Mouse (Mus musculus) myocyte (in vitro differentiated cells): ENCODE measurements around the gene Creb1.

Experiments
- E2F4 ChIP-seq: IDR thresholded peaks from one replicate; pipeline ENCODE4 v1.6.1; 2011; ENCODE audit warnings: mild to moderate bottlenecking, control low read depth, moderate library complexity; ENCODE audit not compliant: insufficient read depth
- MYOD1 ChIP-seq, 3 experiments: IDR thresholded peaks; one replicate each; pipeline ENCODE4 v1.6.1; 2011; ENCODE audit warnings: control low read depth in 2 of 3, low read depth in 2 of 3, mild to moderate bottlenecking in 2 of 3, moderate library complexity in 1 of 3; ENCODE audit not compliant: insufficient read length in 2 of 3, control insufficient read depth in 1 of 3
- POLR2A ChIP-seq: IDR thresholded peaks from one replicate; pipeline ENCODE4 v1.6.1; 2011; ENCODE audit warnings: low read depth, mild to moderate bottlenecking, control low read depth, moderate library complexity; ENCODE audit not compliant: insufficient read length
- REST ChIP-seq: IDR thresholded peaks from one replicate; pipeline ENCODE4 v1.6.1; 2011; ENCODE audit warnings: mild to moderate bottlenecking, control low read depth, moderate library complexity; ENCODE audit not compliant: insufficient read depth, insufficient read length
- TCF12 ChIP-seq: IDR thresholded peaks from one replicate; pipeline ENCODE4 v1.6.1; 2011; ENCODE audit warnings: mild to moderate bottlenecking, control low read depth; ENCODE audit not compliant: poor library complexity, insufficient read depth, severe bottlenecking
- TCF3 ChIP-seq: IDR thresholded peaks from one replicate; pipeline ENCODE4 v1.6.1; 2011; ENCODE audit warnings: low read depth, control low read depth; ENCODE audit not compliant: insufficient read length

GRCm38 (mm10) chr1:64598926-64599325 lies 66.5 kb downstream of the Creb1 start:
- no peak for TF ChIP-seq POLR2A
- no peak for TF ChIP-seq MYOD1 (IDR thresholded peaks at IDR 0.05; ENCODE audit: control insufficient read depth in 1 of 3, insufficient read length in 2 of 3, low read depth in 2 of 3)
- no peak for TF ChIP-seq TCF12
- TF ChIP-seq E2F4: no peak
- TF ChIP-seq REST: no peak
- TF ChIP-seq TCF3: no peak
